Mouse (Mus musculus) kidney, adult 11 months (tissue): ENCODE results near the gene Nav2.
A peak's percentile ranks its signal among the peaks of the same experiment; 100 is the strongest.

ENCODE experiments used
- DNase-seq: peaks from one replicate; pipeline ENCODE4 v3.0.0; 2022

Nav2 gene

DNA sequence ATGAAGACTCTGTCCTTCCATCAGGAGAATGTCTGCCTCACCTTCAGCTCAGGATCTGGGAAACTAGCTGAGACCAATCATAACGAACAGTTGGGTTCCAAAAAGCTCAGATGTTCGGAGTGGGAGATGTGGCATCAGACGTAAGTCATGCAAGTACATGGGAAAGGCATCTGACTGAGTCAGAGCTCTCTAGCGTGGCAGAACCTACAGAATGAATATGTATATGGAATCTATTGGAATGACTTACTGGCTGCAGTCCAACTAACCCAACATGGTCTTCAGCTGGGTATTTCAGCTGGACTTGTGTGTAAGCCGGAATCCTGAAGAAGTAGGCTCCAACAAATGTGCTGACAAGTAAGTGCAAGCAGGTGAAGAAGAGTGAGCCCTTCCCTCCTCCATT lies 199.6 kb downstream of the Nav2 start:
- DNase-seq: no peak

DNA sequence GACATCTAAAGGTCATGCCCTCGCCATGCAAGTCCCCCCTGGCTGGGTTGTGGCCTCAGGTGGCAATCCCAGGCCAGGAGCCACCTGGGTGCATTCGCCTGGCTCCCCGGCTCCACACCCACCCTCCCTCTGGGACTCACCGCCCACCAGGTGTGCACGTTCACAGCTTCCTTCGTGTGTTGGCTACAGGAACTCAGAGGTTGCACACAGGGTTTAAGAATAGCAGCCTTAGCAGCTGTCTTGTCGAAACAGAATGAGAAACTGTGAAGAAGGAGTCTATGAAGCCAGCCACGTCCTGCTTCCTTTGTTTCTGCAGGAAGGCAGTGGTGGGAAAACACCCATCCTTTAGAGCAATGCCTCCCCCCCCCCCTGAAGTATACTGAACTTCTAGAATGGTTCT lies 210.5 kb downstream of the Nav2 start:
- DNase-seq: no peak

DNA sequence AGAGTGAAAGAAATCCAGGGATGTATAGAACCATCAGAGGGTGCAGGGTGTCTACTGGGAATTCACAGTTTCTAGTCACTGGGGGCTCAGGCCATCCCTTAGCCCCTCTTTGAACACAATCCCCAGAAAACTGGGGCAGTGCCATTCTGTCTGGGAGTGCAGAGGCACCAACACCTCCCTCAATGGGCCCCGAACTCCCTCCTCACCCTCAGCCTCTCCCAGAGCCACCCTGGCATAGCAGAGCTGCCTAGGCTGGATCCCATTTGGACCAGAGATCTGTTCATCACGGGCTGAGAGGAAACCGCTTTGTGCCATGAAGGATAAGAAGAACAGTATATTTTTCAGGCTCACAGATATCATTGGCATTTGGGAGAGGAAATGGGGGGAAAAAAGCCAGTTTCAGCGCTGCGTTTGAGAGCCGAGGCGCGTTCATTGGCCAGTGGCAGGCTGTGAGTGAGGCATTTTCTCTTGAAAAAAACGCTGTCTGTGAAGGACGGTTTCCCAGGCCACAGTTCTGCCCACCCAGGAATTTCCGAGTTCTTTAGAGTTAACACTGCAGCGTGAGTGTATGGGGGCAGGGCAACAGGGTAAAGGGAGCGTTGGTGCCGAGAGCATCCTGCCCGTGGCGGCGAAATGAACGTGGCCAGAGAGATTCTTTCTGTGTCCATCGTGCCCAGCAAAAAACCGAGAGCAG lies 211.4 kb downstream of the Nav2 start:
- DNase-seq: no peak

DNA sequence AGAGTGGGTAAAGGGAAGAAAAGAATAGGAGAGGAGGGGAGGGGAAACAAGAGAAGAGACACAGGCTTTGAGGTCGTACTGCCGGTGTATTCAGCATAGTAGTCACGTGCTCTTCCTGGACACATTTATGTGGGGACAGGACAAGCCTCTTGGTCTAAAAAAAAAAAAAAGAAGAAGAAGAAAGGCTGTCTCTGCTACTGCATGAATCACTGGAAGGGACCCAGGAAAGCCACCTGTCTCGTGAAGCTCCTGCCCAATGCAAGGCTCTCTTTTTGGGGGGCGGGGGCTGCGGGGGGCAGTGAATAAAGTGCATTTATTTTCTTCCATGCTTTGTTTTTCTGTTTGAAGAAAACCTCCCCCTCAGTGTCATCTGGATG lies 212.0 kb downstream of the Nav2 start:
- no peak for DNase-seq

DNA sequence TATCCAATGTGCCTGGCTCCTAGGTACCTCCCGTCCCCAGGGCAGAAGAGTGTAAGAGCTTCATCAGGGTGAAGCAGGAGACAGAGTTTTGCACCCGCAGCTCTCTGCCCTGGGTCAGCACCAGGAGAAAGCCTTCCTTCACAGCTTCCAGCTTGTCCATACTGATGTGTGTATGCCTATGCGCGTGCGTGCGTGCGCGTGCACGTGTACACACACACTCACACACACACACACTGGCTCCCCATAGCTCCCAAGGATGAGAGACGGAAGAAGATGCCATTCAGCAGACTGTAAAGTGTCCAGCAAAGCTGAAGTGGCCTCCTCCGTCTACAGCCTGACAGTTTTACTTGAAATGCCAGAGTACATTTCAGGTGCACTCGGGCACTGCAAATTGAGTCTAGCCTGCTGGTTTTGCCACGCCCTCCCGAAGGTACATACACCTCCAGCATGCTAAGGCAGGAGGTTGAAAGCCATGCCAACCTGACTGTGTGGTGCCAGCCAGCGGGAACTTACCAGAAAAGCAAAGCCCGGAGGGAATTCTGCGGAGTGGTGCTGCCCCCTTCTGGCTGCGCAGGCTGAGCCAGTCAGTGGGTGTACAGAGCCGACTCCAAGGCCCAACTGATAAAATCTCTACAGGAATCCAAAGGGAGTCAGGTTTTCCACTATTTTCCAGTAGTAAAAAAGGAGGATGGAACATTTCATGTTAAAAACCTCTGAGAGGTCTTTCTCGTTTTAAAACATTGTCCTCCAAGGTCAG lies 212.6 kb downstream of the Nav2 start:
- peak; percentile 74 for DNase-seq

DNA sequence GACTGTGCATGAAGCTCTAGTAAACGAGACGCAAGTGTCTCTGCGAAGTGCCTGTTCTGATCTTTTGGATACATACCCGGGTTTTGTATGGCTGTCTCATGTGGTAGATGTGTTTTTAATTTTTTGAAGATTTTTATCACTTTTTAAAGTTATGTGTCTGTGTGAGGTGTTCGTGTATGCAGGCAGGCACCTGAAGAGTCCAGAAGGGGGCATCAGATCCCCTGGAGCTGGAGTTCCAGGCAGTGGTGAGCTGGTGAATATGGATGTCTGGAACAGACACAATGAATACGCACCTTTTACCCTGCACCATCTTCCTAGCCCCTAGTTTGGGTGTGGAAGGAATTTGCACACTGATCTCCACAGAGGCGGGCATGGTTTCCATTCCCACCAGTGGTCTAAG lies 214.0 kb downstream of the Nav2 start:
- DNase-seq: no peak

DNA sequence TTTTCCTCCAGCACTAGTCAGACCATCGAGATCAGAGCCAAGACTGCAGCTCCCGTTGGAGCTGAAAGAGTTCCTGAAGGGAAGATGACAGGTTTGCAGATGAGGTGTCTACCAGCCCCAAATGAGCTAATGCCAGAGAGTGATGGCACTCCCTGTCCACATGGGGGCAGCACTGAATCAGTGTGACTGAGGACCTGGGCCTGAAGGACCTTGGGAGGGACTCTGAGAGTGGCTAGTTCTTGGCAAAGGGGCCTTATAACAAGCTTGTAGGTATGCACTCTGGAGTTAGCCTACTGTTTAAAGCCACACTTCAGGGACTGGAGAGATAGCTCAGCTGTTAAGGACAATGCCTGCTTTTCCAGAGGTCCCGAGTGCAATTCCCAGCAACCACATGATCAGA lies 217.0 kb downstream of the Nav2 start:
- DNase-seq: peak; percentile 20

DNA sequence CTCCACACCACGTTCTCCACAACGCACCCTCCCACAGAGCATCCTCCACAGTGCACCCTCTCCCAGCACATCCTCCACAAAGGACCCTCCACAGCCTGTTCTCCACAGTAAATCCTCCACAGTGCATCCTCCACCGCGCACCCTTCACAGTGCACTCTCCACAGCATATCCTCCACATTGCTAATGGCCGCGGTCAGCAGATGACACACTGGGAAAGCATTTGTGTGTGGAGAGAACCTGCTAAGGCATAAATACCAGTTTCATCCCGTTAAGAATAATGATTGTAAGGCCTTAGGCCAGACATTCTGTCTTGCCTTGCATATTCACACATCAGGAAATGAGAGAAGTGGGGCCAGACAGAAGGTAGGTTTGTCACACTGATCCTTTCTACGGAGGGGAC lies 219.7 kb downstream of the Nav2 start:
- no peak for DNase-seq

DNA sequence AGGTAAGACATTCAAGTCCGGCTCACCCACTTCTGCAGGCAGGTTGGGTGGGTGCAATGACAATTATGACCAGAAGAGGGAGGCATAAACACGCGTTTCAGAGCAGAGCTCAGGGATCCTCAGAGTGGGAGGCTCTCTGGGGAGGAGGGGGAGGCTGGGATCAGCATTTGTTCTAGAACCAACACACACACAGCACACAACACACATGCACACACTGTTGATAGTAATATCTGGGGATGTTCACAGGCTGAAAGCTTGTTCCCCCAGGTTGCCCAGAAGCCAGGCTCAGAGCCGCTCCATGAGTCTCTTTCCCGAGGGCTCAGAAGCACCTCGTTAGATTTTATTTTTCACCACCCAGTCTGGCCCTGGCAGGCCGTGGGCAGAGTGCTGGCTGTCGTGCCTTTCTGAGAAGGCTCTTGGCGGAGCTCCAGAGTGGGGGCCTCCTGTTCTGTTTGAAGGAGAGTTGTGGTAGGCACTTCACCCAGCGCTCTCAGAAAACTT lies 224.4 kb downstream of the Nav2 start:
- DNase-seq: peak; percentile 49

DNA sequence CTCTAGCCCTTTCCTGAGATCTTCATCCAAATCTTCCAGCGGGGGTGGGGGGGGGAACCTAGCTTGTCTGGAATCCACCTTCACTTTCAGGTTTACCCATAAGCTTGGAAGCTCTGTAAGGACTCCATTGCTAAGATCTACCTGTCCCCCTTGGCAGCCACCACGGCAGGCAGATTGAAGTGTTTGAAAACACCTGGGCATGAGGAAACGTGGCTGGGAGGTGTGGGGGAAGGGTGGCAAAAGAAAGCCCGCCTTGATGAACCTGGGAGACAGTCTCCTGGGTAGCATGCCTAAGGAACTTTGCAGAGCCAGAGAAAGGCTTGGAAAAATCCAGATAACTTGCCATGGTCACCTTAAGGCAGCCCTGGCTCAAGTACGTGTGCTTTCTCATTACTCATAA lies 225.9 kb downstream of the Nav2 start:
- no peak for DNase-seq

DNA sequence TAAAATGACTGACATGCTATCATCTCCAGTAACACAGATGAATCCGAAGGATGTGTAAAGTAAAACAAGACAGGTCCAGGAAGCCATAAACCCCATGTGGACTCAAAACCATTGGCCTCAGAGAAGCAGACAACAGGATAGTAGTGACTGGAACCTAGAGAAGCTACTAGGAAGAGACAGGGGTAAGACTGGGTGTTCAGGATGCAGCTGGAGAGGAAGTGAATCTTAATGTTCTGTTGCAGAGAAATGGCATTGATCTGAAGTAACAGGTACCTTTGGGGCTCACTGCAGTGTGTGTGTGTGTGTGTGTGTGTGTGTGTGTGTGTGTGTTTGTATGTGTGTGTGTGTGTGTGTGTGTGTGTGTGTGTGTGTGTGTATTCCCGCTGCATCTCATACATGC lies 231.2 kb downstream of the Nav2 start:
- no peak for DNase-seq

DNA sequence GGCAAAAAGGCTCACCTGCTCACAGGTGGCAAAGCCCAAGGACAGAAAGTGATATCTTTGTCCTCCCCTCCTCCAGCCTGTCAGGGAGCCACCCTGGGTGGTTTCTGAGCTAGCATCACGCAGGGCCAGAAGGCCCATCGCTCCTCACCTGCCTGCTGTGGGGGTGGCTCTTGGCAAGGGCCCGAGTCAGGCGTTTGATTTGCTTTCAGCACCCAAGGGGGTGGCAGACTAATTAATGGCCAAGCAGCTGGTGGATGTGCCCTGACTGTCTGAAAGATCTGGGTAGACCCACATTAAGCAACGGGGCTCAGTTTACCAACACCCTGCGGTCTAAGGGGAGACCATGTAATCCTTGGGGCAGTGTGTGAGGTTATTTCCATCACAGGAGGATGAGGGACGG lies 235.4 kb downstream of the Nav2 start:
- no peak for DNase-seq

DNA sequence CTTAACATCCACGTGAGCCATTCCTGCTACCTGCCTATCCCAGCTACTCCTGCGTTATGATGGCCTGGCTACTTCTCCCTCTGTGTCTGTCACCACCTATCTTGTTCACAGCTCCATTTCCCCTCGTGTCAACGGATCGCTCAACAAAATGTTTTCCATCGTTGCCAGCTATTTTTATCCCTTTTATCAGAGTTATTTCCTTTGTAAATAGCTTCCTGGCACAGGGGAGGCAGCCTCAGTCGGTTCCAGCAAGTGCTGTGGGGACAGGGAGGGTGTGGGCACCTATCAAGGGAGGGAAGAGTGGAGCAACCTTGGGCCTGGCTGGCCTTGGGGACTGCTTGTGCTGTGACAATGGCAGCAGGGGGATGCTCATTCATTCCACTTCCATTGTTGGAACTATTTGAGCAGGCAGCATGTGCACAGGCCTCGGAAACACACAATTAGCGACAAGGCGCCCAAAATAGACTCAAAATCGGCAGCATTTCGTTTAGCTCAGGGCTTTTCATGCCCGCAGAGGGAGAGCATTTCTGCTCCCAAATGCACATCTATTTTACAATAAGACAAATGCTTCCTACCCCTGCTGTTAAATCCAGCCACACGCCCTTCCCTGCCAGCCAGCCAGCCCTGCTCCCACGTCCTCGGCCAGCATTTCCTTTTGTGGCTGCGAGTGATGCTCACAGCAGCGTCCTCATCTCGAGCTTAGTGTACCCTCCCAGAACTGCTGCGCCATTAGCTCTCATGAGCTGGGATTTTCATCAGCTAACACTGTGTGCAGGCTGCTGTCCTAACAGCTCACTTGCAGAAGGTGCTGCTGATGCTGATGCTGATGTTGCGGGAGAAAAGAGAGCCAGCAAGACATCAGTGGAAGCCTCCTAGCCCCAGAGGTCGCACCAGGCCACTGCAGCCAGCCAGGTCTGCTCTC lies 237.5 kb downstream of the Nav2 start:
- peak; percentile 36 for DNase-seq

DNA sequence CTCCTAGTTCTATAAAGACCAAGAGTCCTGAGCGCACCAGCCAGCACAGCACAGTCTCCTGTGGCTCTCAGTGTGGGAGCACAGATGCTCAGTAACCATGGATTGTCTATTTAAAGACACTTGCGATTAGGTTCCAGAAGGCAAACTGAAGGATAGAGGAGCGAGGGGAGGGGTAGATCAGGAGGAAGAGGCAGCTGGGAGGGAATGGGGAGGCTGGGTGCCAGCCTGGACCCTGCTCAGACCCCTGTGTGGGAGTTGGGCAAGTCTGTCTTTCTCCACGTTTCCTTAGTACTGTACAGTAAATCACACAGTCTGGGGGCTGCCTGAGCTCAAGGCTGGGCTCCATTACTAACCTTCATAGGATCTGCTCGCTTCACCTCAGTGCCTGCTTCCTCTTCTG lies 243.8 kb downstream of the Nav2 start:
- no peak for DNase-seq

DNA sequence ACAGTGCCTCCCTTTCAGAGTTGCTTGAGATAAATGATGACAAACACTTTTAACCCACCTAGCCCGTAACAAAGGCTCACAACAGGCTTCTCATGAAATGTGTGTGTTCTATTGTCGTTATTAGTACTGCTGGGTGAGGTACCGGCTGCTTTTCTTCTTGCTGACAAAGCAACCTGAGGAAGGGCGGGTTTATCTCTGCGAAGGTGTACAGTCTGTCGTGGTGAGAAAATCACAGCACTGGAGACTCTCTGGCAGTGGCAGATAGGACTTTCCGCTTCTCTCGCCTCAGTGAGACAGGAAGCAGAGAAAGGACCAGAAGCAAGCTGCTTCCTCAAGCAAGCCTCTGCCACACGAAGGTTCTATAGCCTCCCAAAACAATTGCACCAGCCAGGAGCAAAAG lies 244.2 kb downstream of the Nav2 start:
- no peak for DNase-seq

DNA sequence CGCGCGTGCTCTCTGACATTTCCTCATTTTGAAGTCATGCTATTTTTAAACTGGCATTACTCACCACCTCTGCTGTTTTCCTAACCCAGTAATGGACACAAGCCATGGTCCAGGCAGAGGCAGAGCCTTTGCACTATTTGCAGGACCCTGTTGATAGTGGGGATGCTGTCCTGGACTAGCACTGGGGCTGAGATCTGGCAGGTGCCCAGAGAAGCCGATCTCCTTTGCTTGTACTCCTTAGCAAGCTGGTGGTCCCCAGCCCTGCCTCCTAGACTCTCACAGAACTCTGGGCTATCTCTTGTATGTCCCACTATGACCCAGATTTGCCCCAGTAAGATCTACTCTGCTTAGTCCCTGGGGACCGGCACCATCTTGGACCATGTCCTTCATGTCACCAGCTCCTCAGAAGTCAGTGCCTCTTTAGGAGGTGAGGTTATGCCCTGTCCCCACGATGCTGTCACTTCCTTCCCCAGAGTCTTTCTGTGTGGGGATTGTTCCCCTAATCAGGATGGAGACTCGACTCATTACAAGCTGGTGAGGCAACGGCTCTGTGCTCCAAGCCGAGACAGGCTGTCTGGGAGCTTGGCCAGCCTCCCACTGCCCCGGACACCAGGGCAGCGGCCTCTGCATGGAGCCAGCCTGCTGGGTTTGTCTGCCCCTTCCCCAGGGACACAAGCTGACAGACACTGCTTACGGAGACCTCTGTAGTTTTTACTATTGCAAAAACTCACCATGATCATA lies 250.3 kb downstream of the Nav2 start:
- DNase-seq: no peak

DNA sequence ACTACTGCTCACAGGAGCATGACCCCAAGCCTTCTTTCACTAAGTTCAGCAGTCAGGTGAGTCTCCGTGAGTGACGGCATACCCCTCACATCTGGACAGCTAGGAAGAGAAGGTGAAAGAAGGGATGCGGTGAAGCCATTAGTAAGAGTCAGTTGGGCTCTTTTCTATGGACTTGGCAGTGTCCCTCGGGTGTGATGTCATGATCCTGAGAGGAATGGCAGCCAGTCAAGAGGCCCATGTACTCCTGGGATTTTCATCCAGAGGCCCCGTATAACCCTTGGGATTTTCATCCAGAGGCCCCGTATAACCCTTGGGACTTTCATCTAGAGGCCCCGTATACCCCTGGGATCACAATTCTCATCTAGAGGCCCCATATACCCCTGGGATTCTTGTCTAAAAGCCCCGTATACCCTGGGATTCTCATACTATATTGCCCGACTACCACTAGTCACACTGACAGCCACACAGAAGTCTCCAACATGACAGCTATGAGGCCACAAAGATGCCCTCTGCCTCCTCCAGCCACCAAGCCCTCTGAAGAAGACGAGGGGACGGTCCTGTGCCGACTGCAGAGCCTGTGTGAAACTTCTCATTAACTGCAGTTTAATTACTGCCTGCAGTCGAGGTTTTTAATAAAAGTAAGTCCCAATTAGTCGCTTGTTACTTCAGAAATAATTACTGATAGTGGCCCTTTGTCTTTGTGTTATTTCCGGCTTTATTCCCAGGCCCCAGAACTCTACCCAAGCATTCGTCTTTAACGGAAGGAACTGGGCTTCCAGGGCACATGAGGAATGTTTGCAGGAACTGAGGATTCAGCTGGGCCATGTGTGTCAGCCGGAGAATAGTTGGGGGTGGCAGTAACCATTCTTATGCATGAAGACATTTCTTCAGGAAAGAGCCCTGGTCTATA lies 251.4 kb downstream of the Nav2 start:
- DNase-seq: no peak

DNA sequence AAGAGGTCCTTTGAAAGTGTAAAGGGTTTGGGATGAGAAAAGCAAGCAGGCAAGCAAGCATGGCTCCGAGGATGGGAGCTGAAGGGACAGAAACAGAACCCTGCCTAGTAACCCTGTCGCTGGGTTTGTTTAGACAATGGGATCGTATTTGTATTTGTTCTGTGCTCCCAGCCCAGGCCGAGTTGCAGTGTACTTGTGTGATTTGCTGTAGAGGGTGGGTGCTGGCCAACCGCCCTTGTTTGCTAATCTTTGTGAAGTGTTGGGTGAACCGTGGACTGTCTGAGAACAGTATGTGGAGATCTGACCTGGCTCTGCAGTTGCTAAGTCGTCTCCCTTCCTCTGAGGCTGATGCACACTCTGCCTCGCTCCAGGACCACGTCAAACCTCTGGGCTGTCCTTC lies 253.6 kb downstream of the Nav2 start:
- DNase-seq: no peak

DNA sequence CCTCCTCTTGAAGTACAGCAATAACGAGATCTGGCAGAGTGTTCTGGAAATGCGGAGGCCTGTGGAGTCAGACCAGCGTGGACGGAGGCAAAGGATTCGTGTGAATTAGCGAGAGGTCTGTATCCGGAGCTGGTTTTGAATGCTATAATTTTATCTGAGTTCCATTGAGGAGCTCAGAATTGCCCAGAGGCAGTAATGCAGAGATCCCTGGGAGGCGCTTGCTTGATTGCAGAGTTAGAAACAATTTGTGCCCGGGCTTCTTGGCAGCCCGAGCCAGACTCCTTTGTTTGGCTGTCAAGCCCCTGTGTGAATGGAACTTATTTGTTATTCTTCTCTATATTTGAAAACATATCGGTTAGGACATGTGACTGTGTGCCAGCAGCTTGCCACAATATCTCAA lies 255.3 kb downstream of the Nav2 start:
- DNase-seq: no peak

DNA sequence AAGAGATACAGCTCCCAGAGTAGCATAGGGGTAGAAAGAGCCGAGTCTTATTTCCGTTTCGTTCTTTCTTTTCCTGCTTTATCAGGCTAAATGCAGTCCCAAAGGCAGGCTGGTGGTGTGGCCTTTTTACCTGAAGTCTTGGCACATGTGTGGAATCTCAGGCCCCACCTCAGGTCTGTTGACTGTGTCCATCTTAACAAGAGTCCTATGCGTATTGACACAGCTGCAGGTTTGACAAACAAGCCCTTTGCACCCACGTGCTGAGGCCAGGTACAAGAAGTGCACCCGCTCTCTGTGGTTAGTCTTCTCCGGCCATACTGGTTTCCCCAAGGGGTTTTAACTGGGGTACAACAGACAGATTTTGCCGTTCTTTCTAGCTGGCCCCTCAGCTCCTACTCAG lies 256.4 kb downstream of the Nav2 start:
- DNase-seq: no peak

DNA sequence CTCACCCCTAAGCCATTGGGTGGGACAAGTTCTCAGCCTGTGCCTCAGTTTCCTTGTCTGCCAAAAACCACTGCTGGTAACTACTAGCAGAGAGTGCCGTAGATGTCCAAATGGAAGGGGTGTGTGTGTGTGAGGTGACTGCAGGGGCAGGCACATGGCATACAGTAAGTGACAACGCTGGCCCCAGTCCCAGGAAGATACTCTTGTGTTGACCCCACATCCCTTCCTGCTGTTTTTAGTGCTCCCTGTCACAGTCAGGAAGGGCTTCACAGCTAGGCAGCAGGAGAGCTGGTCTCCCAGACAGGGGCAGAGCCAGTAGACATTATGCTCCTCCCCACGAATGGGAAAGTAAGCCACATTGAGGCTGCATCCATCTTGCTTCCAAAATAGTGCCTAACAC lies 264.4 kb downstream of the Nav2 start:
- peak; percentile 9 for DNase-seq
